Mouse (Mus musculus): Measurements from ENCODE around the gene Clgn.

Clgn gene

DNA sequence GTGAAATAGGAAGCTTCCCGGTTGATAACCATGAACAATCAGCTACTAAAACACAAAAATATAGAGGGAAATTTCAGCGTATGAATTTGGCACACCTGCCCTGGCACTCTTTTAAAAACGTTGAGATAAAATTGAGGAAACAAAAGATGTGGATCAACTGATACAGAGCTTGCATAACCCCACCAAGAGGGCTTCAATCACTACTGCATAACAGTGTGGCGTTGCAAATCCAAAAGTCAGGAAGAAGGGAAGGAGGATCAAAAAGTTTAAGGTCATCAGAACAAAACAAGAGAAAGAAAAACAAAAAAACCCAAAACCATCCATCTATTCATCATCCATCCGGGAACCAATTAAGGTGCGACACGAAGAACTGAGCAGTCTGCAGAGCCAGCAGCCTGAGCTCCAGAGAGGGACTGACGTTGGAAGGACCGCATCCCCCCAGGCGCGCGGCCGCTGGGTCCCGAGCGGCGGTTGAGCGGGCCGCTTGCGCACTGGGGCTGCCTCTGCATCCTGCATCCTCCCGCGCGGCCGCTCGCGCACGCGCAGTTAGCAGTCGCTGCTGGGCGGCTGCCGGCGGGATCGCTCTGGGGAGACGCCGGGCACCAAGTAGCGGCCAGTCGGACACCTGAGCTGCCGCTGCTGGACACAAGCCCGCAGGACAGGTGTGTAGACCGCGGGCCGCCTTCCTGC lies at the start of gene Clgn:
Gene Clgn (plus strand): TSS at position 552 of the 690 bp plus-strand sequence.
- peak; percentile 52 to 62 for DNase-seq

DNA sequence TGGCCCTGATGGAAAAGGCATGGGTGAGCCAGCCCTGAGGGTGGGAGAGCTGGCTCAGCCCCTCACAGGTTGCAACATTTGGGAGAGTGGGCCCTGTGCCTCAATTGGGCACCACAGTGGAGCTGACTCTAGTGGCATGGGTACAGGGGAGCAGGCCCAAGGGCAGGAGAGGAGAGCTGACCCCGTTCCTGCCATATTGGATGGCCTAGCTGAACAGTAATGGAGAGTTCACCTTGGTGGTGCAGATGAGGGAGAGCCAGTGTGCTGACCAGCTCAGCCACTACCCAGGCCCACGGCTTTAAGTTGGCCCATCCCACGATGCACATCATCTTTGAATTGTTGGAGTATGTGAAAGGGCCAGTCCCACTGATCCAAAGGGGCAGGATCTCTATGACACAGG lies 47.6 kb upstream of the Clgn start:
- no peak for DNase-seq

DNA sequence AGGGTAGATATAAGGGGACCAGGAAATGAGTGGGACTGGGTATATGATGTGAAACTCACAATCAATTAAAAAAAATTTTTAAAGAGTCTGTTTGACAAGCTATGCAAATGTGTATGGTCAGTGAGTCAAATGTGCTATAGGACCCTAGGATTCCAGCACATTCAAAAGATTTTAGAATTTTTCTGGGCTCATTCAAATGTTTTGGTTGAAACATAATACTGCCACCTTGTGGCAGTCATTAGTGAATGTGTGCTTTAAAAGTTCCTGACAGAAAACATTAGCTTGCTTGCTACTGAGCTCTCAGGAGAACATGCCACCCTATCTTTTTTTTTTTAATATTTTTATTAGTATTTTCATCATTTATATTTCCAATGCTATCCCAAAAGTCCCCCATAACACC lies 47.0 kb upstream of the Clgn start:
- no peak for DNase-seq

DNA sequence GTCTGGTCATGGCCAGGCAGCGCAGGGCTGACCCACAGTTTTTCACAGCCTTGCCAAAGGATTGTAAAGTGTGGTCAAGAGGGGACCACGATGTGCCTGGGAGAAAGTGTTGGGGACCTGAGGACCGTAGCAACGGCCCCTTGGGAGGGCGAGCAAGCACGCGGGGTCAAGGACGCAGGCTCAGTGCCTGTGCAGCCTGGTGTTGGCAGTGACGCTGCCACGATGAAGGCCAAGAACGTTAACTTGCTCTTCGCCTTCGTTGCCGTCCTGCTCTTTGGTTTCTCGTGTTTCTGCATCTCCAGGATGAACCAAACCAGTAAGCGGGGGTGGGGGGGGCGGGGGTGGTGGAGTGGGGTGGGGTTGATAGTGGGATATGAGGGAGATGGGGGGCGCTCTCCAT lies 41.4 kb upstream of the Clgn start, which contains the start of gene Mgat4d:
Gene Mgat4d (plus strand): TSS at position 209 of the 400 bp plus-strand sequence.
- no peak for DNase-seq

DNA sequence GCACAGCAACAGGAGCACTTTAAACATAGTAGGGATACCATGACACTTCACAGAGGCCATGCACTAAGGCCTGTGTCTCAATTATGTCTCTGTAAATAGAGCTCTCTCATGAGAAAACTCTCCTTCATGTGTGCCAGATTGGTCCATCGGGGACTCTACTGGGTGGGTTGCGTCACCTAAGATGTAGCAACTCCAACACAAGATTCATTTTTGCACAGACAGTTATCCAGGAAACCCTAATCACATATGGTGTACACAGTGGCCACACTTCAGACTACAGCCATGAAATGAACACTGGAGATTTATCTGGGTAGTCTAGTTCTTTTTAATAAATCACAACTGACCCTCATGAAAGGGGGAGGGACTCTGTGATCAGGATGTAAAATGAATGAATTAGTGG lies 38.4 kb upstream of the Clgn start:
- no peak for DNase-seq

DNA sequence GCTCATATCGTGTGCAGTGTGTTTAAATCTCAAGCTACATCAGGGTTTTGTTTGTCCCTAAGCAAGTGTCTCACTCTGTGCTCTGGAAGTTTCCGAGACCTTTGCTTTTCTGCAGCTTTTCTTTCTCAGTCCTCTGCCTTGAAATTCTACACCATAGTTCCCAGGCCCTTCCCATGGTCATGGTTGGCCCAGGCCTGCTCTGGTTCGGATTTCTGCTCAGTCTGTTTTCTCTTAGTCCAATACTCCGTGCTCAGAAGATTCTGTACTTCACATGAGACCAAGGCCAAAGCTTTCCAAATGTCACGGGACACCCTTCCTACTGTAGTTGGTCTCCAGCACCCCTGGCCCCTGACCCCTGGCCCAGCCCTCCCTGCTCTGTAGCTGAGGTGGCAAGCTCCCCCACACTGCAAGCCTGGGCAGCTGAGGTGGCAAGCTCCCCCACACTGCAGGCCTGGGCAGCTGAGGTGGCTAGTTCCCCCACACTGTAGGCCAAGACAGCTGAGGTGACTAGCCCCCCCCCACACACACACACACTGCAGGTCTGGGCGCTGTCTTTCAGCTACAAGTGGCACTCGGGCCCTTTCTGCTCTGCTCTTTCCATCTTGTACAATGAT lies 26.4 kb upstream of the Clgn start:
- DNase-seq: no peak

DNA sequence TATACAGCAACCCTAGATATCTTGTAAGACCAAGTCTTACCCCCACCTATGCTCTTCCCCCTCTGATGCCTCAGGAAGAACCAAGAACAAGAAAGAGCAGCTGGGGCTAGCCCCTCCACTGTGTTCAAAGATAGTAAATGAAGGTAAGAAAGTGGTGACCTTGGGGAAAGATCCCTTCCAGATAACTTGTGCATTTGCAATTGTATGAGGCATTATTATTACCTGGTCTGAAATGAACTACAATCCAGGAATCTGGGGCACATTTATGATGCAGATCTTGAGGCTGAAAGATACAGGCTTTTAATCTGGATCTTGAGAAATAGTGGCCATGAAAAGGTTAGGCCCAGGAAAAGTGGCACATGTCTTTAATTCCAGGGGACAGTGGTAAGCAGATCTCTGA lies 12.4 kb upstream of the Clgn start:
- no peak for DNase-seq

DNA sequence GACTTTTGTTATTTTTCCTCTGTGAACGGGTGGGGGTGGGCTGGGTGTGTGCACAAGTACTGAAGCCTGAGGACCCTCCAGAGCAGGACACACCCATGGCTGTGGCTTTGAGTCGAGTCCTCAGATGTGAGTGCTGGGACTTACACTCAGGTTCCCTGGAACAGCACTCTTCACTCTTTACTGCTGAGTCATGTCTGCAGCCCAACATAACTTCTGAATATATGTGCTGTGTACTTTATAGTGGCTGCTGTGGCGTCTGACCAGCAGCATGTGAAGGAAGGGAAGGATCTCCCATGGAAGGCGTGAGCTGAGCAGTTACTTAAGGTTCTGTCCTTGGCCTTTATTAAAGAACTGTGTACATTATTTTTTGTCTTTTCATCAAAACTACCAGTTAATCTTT lies 9.5 kb upstream of the Clgn start:
- DNase-seq: no peak

DNA sequence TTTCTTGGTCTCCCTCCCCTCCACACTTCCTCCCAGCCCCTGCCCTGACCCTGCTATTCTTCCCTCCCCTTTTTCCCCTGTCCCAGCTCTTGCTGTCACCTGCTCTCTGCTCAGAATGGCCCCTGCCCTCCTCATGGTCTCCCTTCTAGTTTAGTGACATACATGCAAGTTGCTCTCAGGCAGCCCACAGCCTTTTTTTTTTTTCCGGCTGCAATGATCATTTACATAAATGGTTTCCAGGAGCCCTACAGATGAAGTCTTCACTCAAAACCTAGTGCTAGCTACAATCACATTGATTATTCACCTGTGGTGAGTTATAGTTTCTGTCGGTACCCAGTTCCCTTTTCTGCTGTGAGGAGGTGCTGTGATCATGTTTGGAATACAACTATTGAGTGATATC lies 8.7 kb upstream of the Clgn start:
- no peak for DNase-seq

DNA sequence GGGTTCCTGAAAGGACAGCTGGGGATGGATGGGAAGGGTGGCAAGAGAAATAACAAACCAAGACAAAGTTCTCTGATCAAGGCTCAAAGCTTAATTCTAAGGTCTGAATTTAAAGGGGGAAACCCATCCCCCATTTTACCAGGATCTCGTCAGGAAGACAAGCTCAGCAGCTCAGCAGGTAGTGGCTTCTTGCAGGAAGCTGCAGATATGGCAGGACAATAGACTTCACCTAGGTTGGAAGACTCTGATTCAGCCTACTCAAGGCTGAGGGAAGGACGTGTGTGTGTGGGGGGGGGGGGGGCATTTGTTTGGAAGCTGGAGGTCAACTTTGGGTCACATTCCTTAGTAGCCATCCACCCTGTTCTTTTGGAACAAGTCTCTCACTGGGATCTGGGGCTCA lies 6.8 kb upstream of the Clgn start:
- no peak for DNase-seq

DNA sequence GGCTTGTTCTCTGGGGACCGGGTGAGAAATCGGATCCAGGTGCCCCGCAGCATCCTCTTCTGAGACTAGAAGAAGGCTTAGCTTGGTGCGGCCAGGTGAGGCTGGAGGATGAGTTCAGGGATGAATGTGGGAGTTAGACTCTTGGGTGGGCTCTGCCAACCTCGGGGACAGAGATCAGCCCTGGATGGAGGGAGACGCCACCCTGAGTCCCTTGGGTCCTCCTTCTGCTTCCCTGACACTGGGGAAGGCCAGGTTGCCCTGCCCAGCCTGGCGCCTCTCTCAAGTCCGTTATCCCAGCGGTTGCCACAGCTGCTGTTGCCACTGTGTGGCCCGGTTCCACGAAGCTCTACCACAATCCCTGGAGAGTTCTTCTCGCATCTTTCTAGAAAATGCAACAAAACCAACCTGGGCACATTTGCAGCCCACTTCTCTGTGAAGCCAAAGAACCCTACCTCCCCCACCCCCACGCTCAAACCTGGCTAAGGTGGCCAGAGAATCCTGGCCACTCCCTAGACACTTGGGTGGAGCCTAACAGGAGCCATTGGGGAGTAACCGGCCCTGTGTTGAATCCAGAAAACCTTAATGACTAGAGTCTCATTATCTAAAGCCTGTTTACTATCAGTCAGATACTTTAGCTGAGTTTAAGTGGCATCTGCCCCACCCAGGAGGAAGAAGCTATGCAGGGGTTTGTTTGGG lies 487 bp downstream of the Clgn start:
- no peak for DNase-seq

DNA sequence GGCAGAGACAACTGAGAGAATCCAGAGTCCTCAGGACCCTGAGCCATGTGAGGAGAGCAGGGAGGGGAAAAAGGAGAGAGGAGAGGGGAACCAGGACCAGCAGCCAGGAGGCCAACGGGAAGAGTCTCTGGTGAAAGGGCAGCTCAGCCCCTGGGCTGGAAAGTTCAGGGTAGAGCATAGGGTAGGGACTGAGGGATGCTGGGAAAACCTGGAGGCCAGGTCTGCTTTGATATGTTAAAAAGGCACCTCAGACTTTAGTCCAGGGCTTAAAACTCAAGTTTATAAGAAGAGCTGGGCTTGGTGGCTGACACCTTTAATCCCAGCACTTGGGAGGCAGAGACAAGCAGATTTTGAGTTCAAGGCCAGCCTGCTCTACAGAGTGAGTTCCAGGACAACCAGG lies 2.9 kb downstream of the Clgn start:
- DNase-seq: no peak

DNA sequence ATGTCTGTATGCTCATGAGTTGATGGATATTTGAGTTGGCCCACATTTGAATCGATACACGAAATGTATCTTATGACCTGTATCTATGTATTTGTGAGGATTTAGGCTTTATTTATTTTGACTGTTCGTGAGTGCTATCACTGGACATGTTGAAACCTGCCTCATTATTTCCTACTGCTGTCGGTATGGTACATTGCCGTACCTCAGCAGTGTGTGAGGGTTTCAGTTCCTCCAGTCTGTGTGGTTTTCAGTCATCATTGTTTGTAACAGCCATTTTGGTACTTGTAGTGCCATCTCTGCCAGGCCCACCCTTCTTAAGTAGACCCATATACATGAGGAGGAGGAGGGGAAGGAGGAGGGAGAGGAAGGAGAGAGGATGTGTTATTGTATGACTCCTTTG lies 4.7 kb downstream of the Clgn start:
- no peak for DNase-seq

DNA sequence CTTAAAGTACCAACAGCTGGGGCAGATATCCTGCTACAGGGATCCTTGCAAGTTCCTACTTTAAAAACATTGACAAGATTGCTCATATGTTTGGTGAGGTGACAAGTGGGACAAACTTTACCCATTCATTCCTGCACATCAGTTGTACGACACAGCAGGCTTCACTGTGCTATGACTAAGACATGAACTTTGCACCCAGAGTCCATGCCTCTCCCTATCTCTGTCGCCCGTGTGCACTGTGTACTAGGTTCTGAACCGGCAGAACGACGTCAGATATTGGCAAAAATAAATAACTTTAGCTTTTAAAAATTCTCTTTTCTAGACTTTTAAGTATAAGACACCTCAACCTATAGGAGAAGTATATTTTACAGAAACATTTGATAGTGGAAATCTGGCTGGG lies 7.0 kb downstream of the Clgn start:
- DNase-seq: no peak

DNA sequence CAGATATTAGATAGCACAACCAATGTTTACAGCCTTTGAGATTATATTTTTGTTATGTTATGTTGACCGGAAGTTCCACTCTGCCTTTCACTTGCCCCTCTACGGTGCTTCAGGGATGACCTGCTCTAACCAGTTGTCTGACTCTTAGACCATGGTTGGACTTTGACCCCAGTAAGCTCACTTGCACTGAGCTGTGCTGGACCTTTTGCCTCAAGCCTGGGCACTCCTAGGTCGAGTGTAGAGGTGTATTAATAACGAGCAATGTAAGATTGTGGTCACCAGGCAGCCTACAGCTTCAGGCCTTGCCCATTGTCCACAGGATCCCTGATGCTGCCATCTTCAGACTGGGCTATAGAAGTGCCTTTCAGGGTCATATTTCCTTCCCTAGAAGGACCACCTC lies 8.1 kb downstream of the Clgn start:
- DNase-seq: no peak

DNA sequence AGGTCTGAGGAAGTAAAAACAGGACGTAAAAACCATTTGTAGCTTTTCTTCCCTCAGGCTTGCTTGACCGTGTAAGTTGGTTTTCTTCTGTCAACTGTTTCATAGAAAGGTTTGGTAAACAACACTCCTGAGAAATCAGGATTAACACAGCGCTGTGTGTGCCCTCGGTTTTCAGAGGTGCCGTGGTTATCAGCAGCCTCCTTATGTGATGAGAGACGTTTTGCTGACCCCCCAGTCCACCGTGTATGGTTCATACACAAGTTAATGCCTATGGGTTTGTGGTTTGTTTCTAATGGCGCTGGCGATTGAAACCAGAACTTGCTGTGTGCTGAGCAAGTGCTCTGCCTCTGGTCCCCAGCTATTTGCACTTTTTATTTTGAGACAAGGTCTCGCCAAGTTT lies 15.9 kb downstream of the Clgn start:
- DNase-seq: no peak

DNA sequence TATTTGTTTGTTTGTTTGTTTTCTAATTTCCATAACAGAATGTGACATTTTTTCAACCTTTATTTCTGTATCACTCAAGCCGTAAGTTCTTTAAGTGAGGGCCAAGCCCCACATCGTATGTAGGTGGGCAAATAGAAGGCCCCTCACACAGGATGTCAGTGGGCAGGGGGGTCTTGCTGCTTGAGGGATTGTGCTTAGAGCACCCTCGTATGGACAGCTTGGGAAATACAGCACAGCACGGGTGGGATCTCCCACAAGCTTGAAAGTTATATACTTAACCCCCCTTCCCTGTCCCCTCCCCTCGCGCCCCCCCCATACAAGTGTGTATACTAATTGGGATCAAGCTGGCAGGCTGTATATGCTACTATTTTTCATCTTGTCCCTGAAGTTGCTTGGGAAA lies 17.2 kb downstream of the Clgn start:
- no peak for DNase-seq

DNA sequence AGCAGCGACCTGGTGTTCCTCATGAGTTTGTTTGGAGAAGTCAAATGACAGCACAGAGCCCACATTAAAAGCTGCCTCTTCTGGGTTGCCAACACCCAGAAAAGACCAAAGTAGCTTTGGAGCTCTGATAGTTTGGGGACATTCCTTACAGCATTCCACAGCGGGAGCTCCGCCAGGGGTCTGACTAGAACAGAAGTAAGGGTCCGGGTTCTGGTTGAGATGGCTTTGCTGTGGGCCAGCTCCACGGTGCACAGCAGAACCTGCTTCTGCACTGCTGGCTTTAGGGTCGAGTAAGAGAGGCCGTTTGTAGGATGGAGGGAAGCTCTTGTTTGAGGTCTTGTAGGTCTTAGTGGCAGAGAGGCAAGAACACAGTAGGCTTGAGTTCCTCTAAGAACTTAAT lies 18.8 kb downstream of the Clgn start:
- DNase-seq: no peak

DNA sequence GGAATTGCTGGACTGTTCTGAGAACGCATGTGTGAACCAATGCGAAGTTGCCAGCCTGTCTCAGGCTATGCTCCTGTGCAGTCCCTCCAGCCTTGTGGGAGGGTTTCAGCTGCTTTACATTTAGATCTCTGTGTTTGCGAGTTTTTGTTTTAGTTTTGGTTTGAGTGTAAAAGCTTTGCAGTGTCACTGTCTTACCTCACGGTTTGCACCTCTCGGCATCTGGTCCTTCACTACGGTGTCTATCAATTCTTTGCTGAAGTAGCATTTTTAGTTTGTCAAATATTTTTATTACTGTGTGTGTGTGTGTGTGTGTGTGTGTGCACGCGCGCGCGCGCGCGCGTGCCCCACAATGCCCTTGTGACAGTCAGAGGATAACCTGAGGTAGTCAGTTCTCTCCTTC lies 27.2 kb downstream of the Clgn start:
- DNase-seq: no peak

DNA sequence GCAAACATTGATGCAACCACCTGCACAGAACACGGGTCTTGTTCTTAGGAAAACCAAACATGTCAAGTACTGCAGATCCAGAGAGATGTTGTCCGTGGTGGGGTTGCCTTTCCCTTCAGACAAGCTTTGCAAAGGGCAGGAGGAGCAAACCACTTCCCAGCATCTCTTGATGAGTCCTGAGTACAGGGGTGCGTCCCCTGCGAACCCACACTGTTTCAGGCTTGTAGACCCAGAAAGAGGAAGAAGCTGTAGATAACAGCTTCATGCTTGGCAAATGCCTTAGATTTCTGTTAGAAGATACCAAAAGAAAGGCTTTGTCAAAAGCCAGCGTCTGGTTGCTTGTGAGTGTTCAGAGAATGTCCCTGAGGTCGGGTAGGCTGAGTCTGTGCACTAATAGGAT lies 28.3 kb downstream of the Clgn start:
- no peak for DNase-seq

DNA sequence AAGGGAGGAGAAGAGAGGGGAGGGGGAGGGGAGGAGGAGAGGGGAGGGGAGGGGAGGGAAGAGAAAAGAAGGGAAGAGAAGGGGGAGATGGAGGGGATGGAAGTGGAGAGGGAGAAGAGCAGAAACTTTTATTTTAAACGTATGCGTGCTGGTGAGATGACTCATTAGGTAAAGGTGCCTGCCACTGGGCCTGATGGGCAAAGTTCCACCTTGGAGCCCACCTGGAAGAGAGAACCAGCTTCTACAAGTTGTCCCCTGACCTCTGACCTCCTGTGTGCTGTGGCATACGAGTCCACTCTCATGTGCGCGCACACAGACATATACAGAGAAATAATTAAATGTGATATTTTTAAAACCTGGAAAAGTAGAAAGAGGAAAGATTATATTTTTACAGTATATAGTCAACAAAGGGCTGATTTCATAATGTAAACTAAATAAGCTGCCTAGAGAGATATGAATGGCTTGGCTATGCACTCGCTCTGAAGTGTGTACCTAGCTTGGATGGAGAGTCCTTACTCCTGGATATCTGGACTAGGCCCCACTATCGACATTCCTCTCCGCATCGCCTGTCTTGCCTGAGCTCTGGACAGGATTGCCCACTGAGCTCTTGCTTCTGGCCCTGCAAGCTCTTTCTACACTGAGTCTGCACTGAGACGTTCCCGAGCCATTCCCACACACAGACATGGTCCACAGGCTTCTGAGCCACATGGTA lies 29.3 kb downstream of the Clgn start:
- peak; percentile 25 to 53 for DNase-seq

DNA sequence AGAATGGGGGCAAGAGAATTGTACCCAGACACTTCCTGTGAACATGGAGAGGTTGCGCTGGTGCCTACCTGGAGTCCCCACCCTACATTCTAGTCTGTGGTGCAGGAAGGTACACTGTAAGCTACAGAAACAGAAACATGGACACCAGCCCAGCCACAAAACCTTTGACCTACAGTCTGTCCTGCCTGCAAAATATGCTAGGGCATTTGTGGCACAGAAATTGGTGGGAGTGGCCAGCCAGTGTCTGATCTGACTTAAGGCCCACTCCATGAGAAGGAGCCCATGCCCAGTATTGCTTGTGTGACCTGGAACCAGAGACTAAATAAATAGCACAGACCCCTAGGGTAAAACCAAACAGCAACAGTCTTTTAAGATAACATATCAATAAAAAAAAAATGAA lies 31.7 kb downstream of the Clgn start:
- DNase-seq: no peak

DNA sequence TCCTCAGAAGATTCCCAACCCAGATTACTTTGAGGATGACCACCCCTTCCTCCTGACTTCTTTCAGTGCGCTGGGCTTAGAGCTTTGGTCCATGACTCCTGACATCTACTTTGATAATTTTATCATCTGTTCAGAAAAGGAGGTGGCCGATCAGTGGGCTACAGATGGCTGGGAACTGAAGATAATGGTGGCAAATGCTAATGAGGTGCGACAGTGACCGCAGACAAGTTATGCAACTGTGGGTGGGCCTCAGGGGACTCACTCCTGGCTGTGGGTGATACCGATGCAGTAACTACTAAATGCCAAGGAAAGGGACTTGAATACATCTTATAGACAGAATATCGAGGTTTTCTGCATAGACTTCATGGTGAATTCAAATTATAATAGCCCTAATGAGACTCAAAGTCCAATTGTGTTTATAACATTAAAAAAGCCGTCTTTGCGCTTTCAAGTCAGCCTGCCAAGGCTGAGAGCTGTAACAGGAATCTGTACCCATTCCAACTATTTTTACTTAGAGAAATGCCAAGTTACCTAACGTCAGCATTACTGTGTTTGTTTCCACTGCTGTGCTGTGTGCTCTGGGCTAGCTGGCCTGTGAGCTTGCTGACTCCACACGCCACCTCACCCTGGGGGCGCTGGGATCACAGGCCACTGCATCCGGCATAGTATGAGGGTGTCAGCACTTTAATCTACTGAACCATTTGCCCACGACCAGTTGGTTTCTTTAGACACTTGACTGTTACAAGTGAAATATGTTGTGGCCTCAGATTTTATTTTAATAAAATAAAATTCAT lies 33.6 kb downstream of the Clgn start:
- peak in 1 of 2 experiments; percentile 48 for DNase-seq

Measured in lung, postnatal 4 days (tissue).